Mouse (Mus musculus) megakaryocyte, embryonic 14.5 days (primary cell): ENCODE data around the gene Psenen.

Experiments used
- FLI1 ChIP-seq: IDR thresholded peaks from 2 replicates; pipeline ENCODE4 v1.6.1; 2012; ENCODE audit warnings: low read length, inconsistent platforms, mixed read lengths
- GATA1 ChIP-seq: IDR thresholded peaks from 3 replicates; pipeline ENCODE4 v1.6.1; 2012; ENCODE audit warnings: mixed read lengths, low read length, inconsistent platforms, borderline replicate concordance

GRCm38 (mm10) chr7:30579950-30580349 is 16.5 kb upstream of the Psenen start:
- no peak for TF ChIP-seq GATA1
- no peak for TF ChIP-seq FLI1
